Mouse (Mus musculus) midbrain, embryonic 16.5 days (tissue): ENCODE measurements around the gene Hist1h2bc. TPM values are rescaled to one million over a fixed set of nuclear protein-coding genes. Genes with fewer than 3 reads are reported as not detected.
"Not testable (repeated sequence)": the region's sequence is repeated elsewhere in the genome, so short reads cannot be mapped to it uniquely, and the experiment has no call there.

Source experiments
- ATAC-seq: fragments of 200-750 bp; cut with Nextera tagmentation; 2 replicates; pipeline ENCODE4 v1.8.0; 2017; ENCODE audit warnings: moderate TSS enrichment
- H3K27ac ChIP-seq: fragments of 300-500 bp; sonication (generic); 2 replicates; pipeline ENCODE4 v1.5.1; 2014; ENCODE audit warnings: mild to moderate bottlenecking, low read length, mixed read lengths
- H3K27me3 ChIP-seq: fragments of 300-500 bp; sonication (generic); 2 replicates; pipeline ENCODE4 v1.6.1; 2014; ENCODE audit warnings: low read depth, low read length, mixed read lengths; ENCODE audit not compliant: control insufficient read depth, insufficient read depth
- H3K36me3 ChIP-seq: fragments of 300-500 bp; sonication (generic); 2 replicates; pipeline ENCODE4 v1.6.1; 2014; ENCODE audit warnings: mild to moderate bottlenecking, low read length, moderate library complexity, mixed read lengths; ENCODE audit not compliant: control insufficient read depth, insufficient read depth
- H3K4me1 ChIP-seq: fragments of 300-500 bp; sonication (generic); 2 replicates; pipeline ENCODE4 v1.6.1; 2014; ENCODE audit warnings: mild to moderate bottlenecking, low read length, mixed read lengths; ENCODE audit not compliant: control insufficient read depth, insufficient read depth
- H3K4me2 ChIP-seq: fragments of 300-500 bp; sonication (generic); 2 replicates; pipeline ENCODE4 v1.6.1; 2014; ENCODE audit warnings: mild to moderate bottlenecking, low read length, mixed read lengths
- H3K4me3 ChIP-seq: fragments of 300-500 bp; sonication (generic); 2 replicates; pipeline ENCODE4 v1.5.1; 2014; ENCODE audit warnings: low read depth, mild to moderate bottlenecking, low read length, moderate library complexity, mixed read lengths
- H3K9ac ChIP-seq: fragments of 300-500 bp; sonication (generic); 2 replicates; pipeline ENCODE4 v1.6.1; 2014; ENCODE audit warnings: low read depth, low read length, mixed read lengths
- H3K9me3 ChIP-seq: fragments of 300-500 bp; sonication (generic); replicated peaks from 2 replicates; pipeline ENCODE4 v1.6.1; 2014; ENCODE audit warnings: mild to moderate bottlenecking, low read length, mixed read lengths; ENCODE audit not compliant: control insufficient read depth, poor library complexity, severe bottlenecking
- WGBS: fragments of 180-500 bp; shearing (Covaris S2); extraction: QIAGEN DNeasy Blood & Tissue Kit; methylation state at CpG from one replicate; pipeline ENCODE4 v1.1.7; 2014; 5-methylcytosine and 5-hydroxymethylcytosine counted together
- polyA plus RNA-seq: library from polyadenylated mRNA; unstranded; fragments of >200 nt; fragmentation: Nextera tagmentation; extraction: Ambion mirVana; gene quantifications from 2 replicates; pipeline ENCODE4 v1.2.1, GENCODE M21; 2015

Gene Hist1h2bc
- polyA plus RNA-seq, 1 experiment from 2014 or later = 17.1 TPM

GRCm38 (mm10) chr13:23697491-23698299 lies 13.7 kb downstream of the Hist1h2bc start:
- H3K27me3 ChIP-seq = no peaks in the 10 kb centered on the region
- peak overlapping the region; percentile 90 for H3K27ac ChIP-seq
- WGBS = under 1% methylated on average over 23 of the region's 32 CpGs
- peak; percentile 87 for ATAC-seq
- peaks cover 11% of the 10 kb centered on the region for H3K4me1 ChIP-seq
- no peaks in the 10 kb centered on the region for H3K9me3 ChIP-seq
- peak overlapping the region; percentile 58 for H3K9ac ChIP-seq
- H3K36me3 ChIP-seq = no peaks in the 10 kb centered on the region
- peak overlapping the region; percentile 84 for H3K4me2 ChIP-seq
- H3K4me3 ChIP-seq = peak overlapping the region; percentile 52

- Histone ChIP-seq H3K9me3 (no peaks in the 10 kb centered on the region), H3K4me1 (peaks cover 11% of the 10 kb centered on the region), H3K9ac (peak within 1 kb of the TSS; percentile 58), H3K4me3 (peak within 1 kb of the TSS; percentile 52), H3K27me3 (no peaks in the 10 kb centered on the region), H3K27ac (peak within 1 kb of the TSS; percentile 90), H3K36me3 (no peaks in the 10 kb centered on the region), H3K4me2 (peak within 1 kb of the TSS; percentile 84)
- WGBS = under 1% methylated on average over 21 of the region's 22 CpGs
- ATAC-seq = peak; percentile 97
These were observed 14.3 kb downstream of the Hist1h2bc start, which contains the start of gene Hist1h4c for GRCm38 (mm10) chr13:23698300-23698693. Gene Hist1h4c (minus strand): TSS chr13:23698454.

DNA sequence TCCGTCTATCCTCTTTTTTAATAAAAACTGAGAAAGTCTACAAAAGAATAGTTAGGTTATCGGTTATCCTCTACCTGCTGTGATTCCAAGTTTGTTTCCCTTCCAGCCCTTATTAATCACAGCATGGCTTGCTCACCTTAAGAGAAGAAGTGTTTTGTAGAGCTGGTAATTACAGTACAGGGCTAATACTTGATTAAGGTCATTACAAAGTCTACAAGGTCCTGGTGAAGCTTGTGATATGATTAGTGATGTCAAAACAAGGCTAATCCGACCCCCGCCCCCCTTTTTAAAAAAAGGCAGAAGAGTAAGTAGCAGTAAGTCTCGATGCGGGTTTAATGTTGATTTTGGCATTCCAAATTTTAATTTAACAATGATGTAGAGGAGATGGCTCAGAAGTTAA lies 15.0 kb downstream of the Hist1h2bc start:
- peak overlapping the region; percentile 67 for H3K27ac ChIP-seq
- H3K27me3 ChIP-seq = no peaks in the 10 kb centered on the region
- no peaks in the 10 kb centered on the region for H3K36me3 ChIP-seq
- H3K4me2 ChIP-seq = peak overlapping the region; percentile 84
- H3K4me3 ChIP-seq = no peak overlapping the region
- H3K9me3 ChIP-seq = no peaks in the 10 kb centered on the region
- peaks cover 11% of the 10 kb centered on the region for H3K4me1 ChIP-seq
- H3K9ac ChIP-seq = 0 out of 2 replicates have a peak overlapping the region, but pooled peaks have one; percentile 14
- no peak for ATAC-seq
- WGBS = 60% methylated on average over 6 of the region's 6 CpGs

- no peaks in the 10 kb centered on the region for H3K9me3 ChIP-seq
- no peaks in the 10 kb centered on the region for H3K27me3 ChIP-seq
- H3K4me2 ChIP-seq = no peak overlapping the region
- H3K27ac ChIP-seq = no peak overlapping the region
- no peak overlapping the region for H3K9ac ChIP-seq
- WGBS = 73% methylated on average over 3 of the region's 3 CpGs
- H3K4me1 ChIP-seq = peaks cover 11% of the 10 kb centered on the region
- no peak for ATAC-seq
- no peaks in the 10 kb centered on the region for H3K36me3 ChIP-seq
- no peak overlapping the region for H3K4me3 ChIP-seq
These were observed 15.8 kb downstream of the Hist1h2bc start for GRCm38 (mm10) chr13:23699767-23700166.

DNA sequence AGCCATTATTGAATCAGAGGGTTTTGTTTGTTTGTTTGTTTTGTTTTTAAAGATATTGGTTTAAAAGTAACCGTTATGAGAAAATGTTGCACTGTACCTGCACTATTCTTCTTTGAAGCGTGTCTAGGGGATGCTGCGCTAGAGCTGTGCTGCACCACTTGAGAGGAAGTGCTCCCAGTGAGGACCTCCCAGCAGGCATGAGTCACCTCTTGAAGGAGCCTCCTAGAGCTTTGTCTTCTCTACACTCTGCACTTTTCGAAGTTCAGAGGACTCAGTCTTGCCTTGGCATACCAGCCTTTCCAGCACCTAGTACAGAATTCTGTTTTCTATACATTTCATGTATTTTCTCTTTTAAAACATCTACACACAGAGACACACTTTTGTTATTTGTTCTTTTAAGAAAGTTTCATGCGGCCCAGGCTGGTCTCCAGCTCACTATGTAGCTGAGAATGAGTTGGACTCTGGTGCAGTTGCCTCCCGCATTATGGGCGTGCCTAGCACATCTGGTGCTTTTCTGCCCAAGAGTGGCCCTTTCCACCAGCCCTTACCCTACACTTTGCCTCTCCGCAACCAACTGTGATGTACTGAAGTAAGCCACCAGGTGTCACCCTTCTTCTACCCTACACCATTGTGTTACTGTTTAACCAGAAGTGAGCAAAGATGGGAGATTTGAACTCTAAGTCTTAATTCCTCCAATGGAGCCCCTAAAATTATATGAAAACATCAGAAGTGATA lies 17.0 kb downstream of the Hist1h2bc start:
- no peak overlapping the region for H3K4me2 ChIP-seq
- peaks cover 11% of the 10 kb centered on the region for H3K4me1 ChIP-seq
- H3K9me3 ChIP-seq = no peaks in the 10 kb centered on the region
- no peaks in the 10 kb centered on the region for H3K36me3 ChIP-seq
- H3K27ac ChIP-seq = no peak overlapping the region
- no peak overlapping the region for H3K4me3 ChIP-seq
- no peak overlapping the region for H3K9ac ChIP-seq
- ATAC-seq = 0 out of 2 replicates have a peak, but pooled peaks have one; percentile 15
- no peaks in the 10 kb centered on the region for H3K27me3 ChIP-seq
- 28% methylated on average over 8 of the region's 8 CpGs for WGBS

DNA sequence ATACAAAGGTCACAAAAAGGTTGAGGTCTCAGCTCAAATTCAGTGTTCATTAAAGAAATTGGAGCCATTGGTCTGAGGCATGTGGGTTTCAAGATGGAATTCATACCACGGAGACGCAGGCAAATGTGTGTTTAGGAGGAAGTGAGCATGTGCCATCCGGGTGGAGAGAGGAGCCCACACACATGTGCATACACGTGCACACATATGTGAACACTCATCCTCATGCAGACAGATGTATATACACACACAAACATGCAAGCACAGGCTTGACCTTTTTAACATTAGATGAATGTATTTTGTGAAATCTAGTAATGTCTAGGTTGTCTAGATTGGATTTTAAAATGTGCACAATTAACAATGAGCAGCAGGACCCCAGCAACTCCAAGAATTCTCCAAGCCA lies 18.2 kb downstream of the Hist1h2bc start:
- Histone ChIP-seq H3K9ac (no peak overlapping the region), H3K4me2 (no peak overlapping the region), H3K27me3 (no peaks in the 10 kb centered on the region), H3K4me3 (no peak overlapping the region), H3K4me1 (peaks cover 11% of the 10 kb centered on the region), H3K27ac (no peak overlapping the region), H3K36me3 (no peaks in the 10 kb centered on the region), H3K9me3 (no peaks in the 10 kb centered on the region)
- ATAC-seq = no peak
- WGBS = 84% methylated on average over 4 of the region's 4 CpGs

DNA sequence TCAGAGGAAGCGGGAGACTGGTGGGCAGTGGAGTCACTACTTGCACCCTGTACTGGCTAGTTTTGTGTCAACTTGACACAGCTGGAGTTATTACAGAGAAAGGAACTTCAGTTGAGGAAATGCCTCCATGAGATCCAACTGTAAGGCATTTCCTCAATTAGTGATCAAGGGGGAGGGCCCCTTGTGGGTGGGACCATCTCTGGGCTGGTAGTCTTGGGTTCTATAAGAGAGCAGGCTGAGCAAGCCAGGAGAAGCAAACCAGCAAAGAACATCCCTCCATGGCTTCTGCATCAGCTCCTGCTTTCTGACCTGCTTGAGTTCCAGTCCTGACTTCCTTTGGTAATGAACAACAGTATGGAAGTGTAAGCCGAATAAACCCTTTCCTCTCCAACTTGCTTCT lies 18.8 kb downstream of the Hist1h2bc start:
- H3K27ac ChIP-seq, ATAC-seq, H3K4me3 ChIP-seq, H3K36me3 ChIP-seq, H3K9ac ChIP-seq, H3K4me2 ChIP-seq, H3K27me3 ChIP-seq, H3K4me1 ChIP-seq, H3K9me3 ChIP-seq: not testable (repeated sequence)
- 92% methylated on average over 2 of the region's 2 CpGs for WGBS

GRCm38 (mm10) chr13:23705751-23706356 lies 21.9 kb downstream of the Hist1h2bc start:
- H3K4me3 ChIP-seq = no peak overlapping the region
- H3K27me3 ChIP-seq = no peaks in the 10 kb centered on the region
- H3K27ac ChIP-seq = no peak overlapping the region
- no peaks in the 10 kb centered on the region for H3K9me3 ChIP-seq
- H3K4me1 ChIP-seq = peaks cover 8% of the 10 kb centered on the region
- no peaks in the 10 kb centered on the region for H3K36me3 ChIP-seq
- WGBS = 93% methylated on average over 7 of the region's 7 CpGs
- ATAC-seq = no peak
- no peak overlapping the region for H3K4me2 ChIP-seq
- no peak overlapping the region for H3K9ac ChIP-seq
